Mouse (Mus musculus) heart, embryonic 14.5 days (tissue): Measurements from ENCODE around the gene Naa20. TPM values are rescaled to one million over a fixed set of nuclear protein-coding genes. Genes with fewer than 3 reads are reported as not detected.
"Not testable (repeated sequence)": the region's sequence is repeated elsewhere in the genome, so short reads cannot be mapped to it uniquely, and the experiment has no call there.

Experiments
- ATAC-seq: fragments of 200-750 bp; cut with Nextera tagmentation; 2 replicates; pipeline ENCODE4 v1.8.0; 2017; ENCODE audit warnings: low read depth, moderate TSS enrichment; ENCODE audit not compliant: insufficient number of reproducible peaks, insufficient read depth, low FRiP score
- H3K27ac ChIP-seq, 2 experiments: fragments of 200-500 bp in 1 of 2; fragments of 300-500 bp in 1 of 2; sonication (generic) in 1 of 2; replicated peaks in 1 of 2; 2 replicates each; pipeline ENCODE4 v1.5.1; 2012 to 2014; ENCODE audit warnings: low read depth in 2 of 2, low read length in 2 of 2, control low read depth in 1 of 2, mild to moderate bottlenecking in 1 of 2, mixed read lengths in 1 of 2; ENCODE audit not compliant: control insufficient read depth in 1 of 2, insufficient read depth in 1 of 2
- H3K27me3 ChIP-seq: fragments of 300-500 bp; sonication (generic); 2 replicates; pipeline ENCODE4 v1.6.1; 2014; ENCODE audit warnings: mild to moderate bottlenecking, low read length, control low read depth; ENCODE audit not compliant: control insufficient read depth, insufficient read depth
- H3K36me3 ChIP-seq: fragments of 300-500 bp; sonication (generic); 2 replicates; pipeline ENCODE4 v1.6.1; 2014; ENCODE audit warnings: mild to moderate bottlenecking, control low read depth, low read length, mixed read lengths; ENCODE audit not compliant: control insufficient read depth, insufficient read depth
- H3K4me1 ChIP-seq, 2 experiments: fragments of 200-500 bp in 1 of 2; fragments of 300-500 bp in 1 of 2; sonication (generic) in 1 of 2; 2 replicates each; pipeline ENCODE4 v1.6.1; 2012 to 2014; ENCODE audit warnings: low read length in 2 of 2, control low read depth in 1 of 2, mixed read lengths in 1 of 2; ENCODE audit not compliant: control insufficient read depth in 2 of 2, insufficient read depth in 2 of 2
- H3K4me2 ChIP-seq: fragments of 300-500 bp; sonication (generic); 2 replicates; pipeline ENCODE4 v1.6.1; 2014; ENCODE audit warnings: mild to moderate bottlenecking, low read length
- H3K4me3 ChIP-seq, 2 experiments: fragments of 200-500 bp in 1 of 2; fragments of 300-500 bp in 1 of 2; sonication (generic) in 1 of 2; 2 replicates each; pipeline ENCODE4 v1.5.1; 2012 to 2014; ENCODE audit warnings: low read length in 2 of 2, mild to moderate bottlenecking in 2 of 2, control low read depth in 1 of 2, low read depth in 1 of 2, moderate library complexity in 1 of 2; ENCODE audit not compliant: control insufficient read depth in 1 of 2, insufficient read depth in 1 of 2
- H3K9ac ChIP-seq: fragments of 300-500 bp; sonication (generic); 2 replicates; pipeline ENCODE4 v1.6.1; 2014; ENCODE audit warnings: mild to moderate bottlenecking, low read length
- H3K9me3 ChIP-seq: fragments of 300-500 bp; sonication (generic); 2 replicates; pipeline ENCODE4 v1.6.1; 2016; ENCODE audit warnings: low read length, control low read depth; ENCODE audit not compliant: control insufficient read depth
- WGBS: fragments of 180-500 bp; shearing (Covaris S2); extraction: QIAGEN DNeasy Blood & Tissue Kit; methylation state at CpG from one replicate; pipeline ENCODE4 v1.1.7; 2014; 5-methylcytosine and 5-hydroxymethylcytosine counted together
- polyA plus RNA-seq: library from polyadenylated mRNA; unstranded; fragments of >200 nt; fragmentation: Nextera tagmentation; extraction: Ambion mirVana; gene quantifications from 2 replicates; pipeline ENCODE4 v1.2.1, GENCODE M21; 2014

The Naa20 gene
- polyA plus RNA-seq, 1 experiment from 2014 or later, result 198 TPM

DNA sequence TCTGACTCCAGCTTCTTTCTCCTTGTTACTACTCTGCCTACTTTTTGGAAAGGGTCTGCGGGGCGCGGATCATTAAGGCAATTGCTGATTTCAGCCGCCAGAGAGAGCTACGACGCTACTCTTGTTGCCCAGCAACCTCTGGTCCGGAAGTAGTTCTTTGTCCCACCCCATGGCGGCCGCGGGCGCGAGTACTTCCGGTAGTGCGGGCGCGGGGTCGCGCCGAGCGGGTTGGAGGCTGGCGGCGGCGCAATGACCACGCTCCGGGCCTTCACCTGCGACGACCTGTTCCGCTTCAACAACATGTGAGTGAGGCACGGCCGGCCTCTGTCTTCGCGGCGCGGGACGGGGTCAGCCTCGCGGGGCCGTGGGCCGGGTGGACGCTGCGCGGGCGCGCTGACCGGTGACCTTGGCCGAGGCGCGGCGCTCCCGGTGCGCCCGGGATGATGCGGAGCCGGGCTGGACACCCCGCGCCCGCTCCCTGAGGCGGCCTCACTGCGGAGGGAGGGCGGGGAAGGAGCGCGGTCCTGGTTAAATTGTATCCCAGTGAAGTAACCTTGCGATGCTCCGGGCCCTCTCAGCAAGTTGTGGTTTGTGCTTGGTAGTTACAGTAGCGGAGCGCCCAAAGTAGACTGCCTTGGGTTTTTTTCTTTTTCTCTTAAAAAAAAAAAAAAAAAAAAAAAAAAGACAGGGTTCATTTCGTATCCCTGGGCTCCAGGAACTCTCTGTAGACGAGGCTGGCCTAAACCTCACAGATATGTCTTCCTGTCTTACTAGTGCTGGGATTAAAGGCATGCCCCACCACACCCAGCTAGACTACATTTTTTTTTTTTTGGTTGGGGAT is 1.4 kb downstream of the Naa20 start:
- Histone ChIP-seq H3K4me1 (peaks cover 10 to 16% of the 10 kb centered on the region in 2 experiments), H3K4me2 (peak overlapping the region; percentile 81), H3K27me3 (no peaks in the 10 kb centered on the region), H3K27ac (peak overlapping the region; percentile 62 to 87), H3K4me3 (peak overlapping the region; percentile 79 to 80), H3K9me3 (no peaks in the 10 kb centered on the region), H3K9ac (peak overlapping the region; percentile 92), H3K36me3 (peaks cover 11% of the 10 kb centered on the region; the same call in 1 of the 2 replicates)
- under 1% methylated on average over 68 of the region's 68 CpGs for WGBS
- peak; percentile 90 for ATAC-seq

DNA sequence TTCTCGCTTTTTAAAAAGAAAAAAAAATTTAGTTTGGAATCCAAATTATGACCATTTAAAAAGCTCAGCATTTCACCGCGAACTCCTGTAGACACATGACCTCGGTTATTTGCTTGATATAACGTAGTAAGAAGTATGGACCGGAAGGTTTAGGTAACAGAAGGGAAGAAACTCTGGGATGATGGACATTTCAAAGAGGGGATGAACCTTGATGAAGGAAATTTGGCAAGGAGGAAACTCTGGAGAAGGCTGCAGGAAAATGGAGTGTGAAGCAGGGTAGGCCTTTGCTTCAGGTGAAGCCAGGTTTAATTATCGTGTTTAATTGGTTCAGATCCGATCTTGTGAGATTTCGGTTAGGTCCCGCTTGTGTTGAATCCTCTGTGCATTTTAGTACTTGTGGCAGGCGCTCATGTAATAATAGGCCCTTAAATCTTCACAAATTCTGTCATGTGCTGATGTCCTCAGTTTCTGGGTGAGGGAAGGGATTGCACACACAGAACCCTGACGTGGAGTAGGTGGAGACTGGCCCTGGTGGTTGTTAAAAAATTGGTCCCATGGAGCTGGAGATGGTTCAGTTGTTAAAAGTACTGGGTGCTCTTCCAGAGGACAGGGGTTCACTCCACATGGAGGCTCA is 2.2 kb downstream of the Naa20 start:
- WGBS, result 25% methylated on average over 12 of the region's 12 CpGs
- peak overlapping the region in 1 of 2 experiments; percentile 87; a peak in 1 of 4 replicates for H3K27ac ChIP-seq
- ATAC-seq, result no peak

DNA sequence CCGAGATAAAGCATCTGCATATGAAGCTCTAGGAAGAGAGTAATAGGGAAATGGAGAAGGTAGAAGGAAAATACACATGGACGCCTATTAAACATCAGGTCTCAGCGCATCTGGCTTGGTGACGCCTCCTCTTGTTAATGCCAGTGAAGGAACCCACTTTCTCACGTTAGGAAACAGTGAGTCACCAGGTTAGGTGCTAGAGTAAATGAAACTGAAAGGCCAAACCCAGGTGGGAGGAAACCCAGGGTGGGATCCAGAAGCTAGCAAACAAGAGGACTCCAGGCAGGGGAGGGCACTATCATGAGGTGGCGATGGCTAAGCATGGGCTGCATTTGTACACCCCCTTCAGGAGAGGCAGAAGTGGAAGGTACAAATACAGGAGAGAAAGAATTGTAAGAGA is 3.3 kb downstream of the Naa20 start:
- Histone ChIP-seq H3K27ac (no peak overlapping the region), H3K36me3 (peaks cover 27% of the 10 kb centered on the region), H3K4me2 (no peak overlapping the region), H3K9ac (no peak overlapping the region), H3K4me3 (no peak overlapping the region), H3K9me3 (no peaks in the 10 kb centered on the region), H3K4me1 (peaks cover 10 to 16% of the 10 kb centered on the region in 2 experiments), H3K27me3 (no peaks in the 10 kb centered on the region)
- 69% methylated on average over 6 of the region's 6 CpGs for WGBS
- ATAC-seq, result no peak

More for the DNA sequence above, 2.2 kb downstream of the Naa20 start:
- Histone ChIP-seq H3K4me1 (peaks cover 10 to 16% of the 10 kb centered on the region in 2 experiments), H3K27me3 (no peaks in the 10 kb centered on the region), H3K36me3 (peaks cover 18% of the 10 kb centered on the region), H3K9ac (peak overlapping the region; percentile 92), H3K9me3 (no peaks in the 10 kb centered on the region), H3K4me2 (peak overlapping the region; percentile 81), H3K4me3 (peak overlapping the region; percentile 79 to 80)

DNA sequence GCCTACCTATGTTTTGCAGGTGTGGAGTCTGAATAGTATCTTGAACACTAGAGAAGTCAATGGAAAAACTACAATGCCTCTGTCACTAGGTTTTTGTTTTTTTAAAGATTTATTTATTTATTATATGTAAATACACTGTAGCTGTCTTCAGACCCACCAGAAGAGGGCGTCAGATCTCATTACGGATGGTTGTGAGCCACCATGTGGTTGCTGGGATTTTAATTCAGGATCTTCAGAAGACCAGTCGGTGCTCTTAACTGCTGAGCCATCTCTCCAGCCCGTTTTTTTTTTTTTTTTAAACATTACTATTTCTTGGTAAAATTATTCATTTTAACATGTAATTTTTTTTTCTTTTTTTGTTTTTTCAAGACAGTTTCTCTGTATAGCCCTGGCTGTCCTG is 4.0 kb downstream of the Naa20 start:
- H3K27ac ChIP-seq, H3K9me3 ChIP-seq, H3K4me3 ChIP-seq, H3K4me2 ChIP-seq, H3K9ac ChIP-seq, ATAC-seq, H3K27me3 ChIP-seq: not testable (repeated sequence)
- peaks cover 10 to 16% of the 10 kb centered on the region in 2 experiments for H3K4me1 ChIP-seq
- peaks cover 34% of the 10 kb centered on the region for H3K36me3 ChIP-seq
- whole genome bisulfite sequencing, result 52% methylated on average over 4 of the region's 4 CpGs

DNA sequence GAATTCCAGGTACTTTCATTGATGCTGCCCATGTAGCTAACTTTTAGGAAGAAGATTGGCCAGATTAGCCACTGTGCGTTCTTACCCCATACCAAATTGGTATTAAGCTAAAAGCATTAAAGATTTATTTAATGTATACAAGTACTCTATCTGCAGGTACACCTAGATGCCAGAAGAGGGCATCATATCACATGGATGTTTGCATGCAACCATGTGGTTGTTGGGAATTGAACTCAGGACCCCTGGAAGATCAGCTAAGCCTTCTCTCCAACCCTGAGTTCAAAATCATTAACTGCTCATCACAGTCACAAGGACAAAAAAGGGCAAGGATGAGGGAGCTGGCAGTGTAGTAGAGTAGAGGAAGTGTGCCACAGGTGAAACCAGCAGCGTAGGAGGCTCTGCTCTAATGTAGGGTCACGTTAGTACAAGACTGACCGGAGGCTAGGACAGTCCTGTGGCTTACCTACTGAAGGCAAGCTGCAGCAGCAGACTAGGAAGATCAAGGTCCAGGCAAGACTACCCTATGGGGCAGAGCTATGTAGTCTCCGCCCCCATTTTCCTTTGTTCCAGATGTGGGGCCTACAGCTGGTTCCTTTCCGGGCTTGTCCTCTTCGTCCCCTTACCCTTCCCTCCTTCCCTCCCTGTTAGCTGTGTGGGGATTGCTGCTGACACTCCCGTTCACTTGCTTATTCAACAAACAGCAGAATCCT is 19.2 kb downstream of the Naa20 start:
- H3K36me3 ChIP-seq, result peaks cover 97% of the 10 kb centered on the region
- no peak overlapping the region for H3K27ac ChIP-seq
- no peak overlapping the region for H3K4me3 ChIP-seq
- no peak overlapping the region for H3K9ac ChIP-seq
- ATAC-seq, result no peak
- no peaks in the 10 kb centered on the region for H3K4me1 ChIP-seq
- H3K27me3 ChIP-seq, result no peaks in the 10 kb centered on the region
- H3K9me3 ChIP-seq, result no peaks in the 10 kb centered on the region
- no peak overlapping the region for H3K4me2 ChIP-seq
- WGBS, result 89% methylated on average over 8 of the region's 8 CpGs

DNA sequence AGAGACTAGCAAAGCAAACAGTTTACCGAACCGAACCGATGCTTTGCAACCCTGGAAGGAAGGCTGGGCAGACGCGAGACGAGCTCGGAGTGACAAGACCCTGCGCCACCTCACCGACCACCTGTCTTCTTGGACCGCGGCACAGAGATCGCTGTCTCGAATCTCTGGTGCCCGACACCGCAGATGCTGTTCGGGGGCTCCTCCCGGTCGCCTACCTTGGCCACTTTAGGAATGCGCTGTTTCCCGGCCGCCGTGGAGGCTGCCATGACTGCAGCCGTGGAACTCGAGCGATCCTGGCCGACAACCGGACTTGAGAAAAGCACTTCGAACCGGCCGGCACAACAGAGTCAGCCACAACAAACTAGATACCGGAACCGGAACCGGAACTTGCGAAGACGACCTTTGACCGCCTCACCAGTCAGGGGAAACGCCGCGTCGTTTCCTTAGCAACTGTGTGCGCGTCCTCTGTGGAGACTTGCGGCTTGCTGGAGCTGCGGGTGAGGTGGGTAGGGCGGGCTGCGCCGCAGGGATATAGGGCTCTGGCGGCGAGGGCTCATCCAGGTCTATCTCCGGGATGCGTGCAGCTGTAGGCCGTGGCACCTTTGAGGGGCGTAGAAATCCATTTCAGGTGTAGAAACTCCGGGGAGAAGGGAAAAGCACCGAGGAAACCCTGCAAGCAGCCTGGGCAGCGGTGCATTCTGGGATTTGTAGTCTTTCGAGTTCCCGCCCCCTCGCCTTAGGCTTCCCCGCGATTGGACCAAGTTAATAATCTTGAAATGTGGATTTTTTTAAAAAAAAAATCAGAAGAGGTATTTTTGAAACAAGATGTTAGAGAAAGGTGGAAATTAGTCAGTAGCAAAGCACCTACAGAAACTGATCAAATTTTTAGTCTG is 32.7 kb downstream of the Naa20 start, which contains the start of the genes Cfap61 and Crnkl1:
TSS of gene Cfap61 (plus strand) at position 446 of the 893 bp plus-strand sequence.
TSS of gene Crnkl1 (minus strand) at position 676 of the 893 bp plus-strand sequence.
- Histone ChIP-seq H3K9me3 (no peaks in the 10 kb centered on the region), H3K27ac (no peak within 1 kb of the TSS), H3K27me3 (no peaks in the 10 kb centered on the region), H3K36me3 (peaks cover 28% of the 10 kb centered on the region), H3K4me2 (peak within 1 kb of the TSS; percentile 87), H3K4me1 (peaks cover 5 to 9% of the 10 kb centered on the region in 2 experiments; a peak in 3 of 4 replicates), H3K9ac (peak within 1 kb of the TSS; percentile 80), H3K4me3 (peak within 1 kb of the TSS; percentile 87 to 99)
- peak; percentile 92 for ATAC-seq
- under 1% methylated on average over 61 of the region's 61 CpGs for WGBS
